ENCODE assay signal across 8 mouse cellular contexts in the genomic region with DNA sequence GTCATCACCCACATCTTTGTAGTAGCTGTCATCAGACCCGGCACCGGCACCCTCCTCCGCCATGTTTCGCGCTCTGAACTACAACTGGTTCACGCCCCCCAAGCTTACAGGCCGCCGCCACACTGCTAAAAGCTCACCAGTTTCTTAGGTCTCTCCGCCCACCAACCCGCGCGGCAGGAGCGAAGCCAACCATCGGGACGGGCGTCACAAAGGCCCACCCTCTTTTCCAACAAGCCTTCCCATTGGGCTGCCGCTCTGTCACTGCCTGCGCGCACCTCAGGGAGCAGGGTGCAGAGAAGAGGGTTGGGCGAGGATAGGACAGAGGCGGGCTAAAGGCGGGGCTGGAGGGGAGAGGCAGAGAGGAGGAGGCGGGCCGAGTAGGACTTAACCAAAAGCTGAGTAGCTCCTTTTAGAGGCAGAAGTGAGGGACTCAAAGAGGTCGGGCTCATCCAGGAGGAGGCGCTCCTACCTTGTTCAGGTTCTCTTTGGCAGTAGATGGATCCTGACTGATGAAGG. TPM values are rescaled to one million over a fixed set of nuclear protein-coding genes. Genes with fewer than 3 reads are reported as not detected.
DNase-seq lines count a peak whose midpoint lies in the region; ATAC-seq and TF ChIP-seq lines count a peak whose summit lies in the region.

Gene Haus7 (minus strand): TSS at position 168 of the 516 bp plus-strand sequence.

- peak; percentile 62 for TF ChIP-seq POLR2A in testis, adult 2 months (IDR thresholded peaks at IDR 0.05; ENCODE audit: control insufficient read depth, low read depth, low read length)

- 0 out of 2 replicates have a peak within 1 kb of the TSS, but pooled peaks have one; percentile 42 for H3K27ac ChIP-seq in forebrain, embryonic 12.5 days
- no peak within 1 kb of the TSS for H3K27ac ChIP-seq in heart, postnatal 0 days (ENCODE audit: low read depth)
- H3K27ac ChIP-seq in liver, embryonic 16.5 days (ENCODE audit: low read length), result no peak within 1 kb of the TSS
- H3K27ac ChIP-seq in neural tube, embryonic 13.5 days (replicated peaks), result 0 out of 2 replicates have a peak within 1 kb of the TSS, but pooled peaks have one; percentile 42
- peak within 1 kb of the TSS; percentile 81 for H3K27ac ChIP-seq in testis, adult 2 months (ENCODE audit: control insufficient read depth, insufficient read depth, low read depth, low read length)

- TF ChIP-seq EP300 in heart, postnatal 0 days (IDR thresholded peaks at IDR 0.05; ENCODE audit: low read depth), result no peak

- H3K9ac ChIP-seq in forebrain, embryonic 12.5 days, result peak within 1 kb of the TSS; percentile 58
- peak within 1 kb of the TSS; percentile 56; the same call in 1 of the 2 replicates for H3K9ac ChIP-seq in heart, postnatal 0 days (replicated peaks; ENCODE audit: low read depth, low read length)
- H3K9ac ChIP-seq in liver, embryonic 16.5 days (ENCODE audit: low read depth, low read length), result peak within 1 kb of the TSS; percentile 64
- peak within 1 kb of the TSS; percentile 68 for H3K9ac ChIP-seq in neural tube, embryonic 13.5 days

- peak within 1 kb of the TSS; percentile 80 for H3K4me3 ChIP-seq in E14TG2a.4 (replicated peaks; ENCODE audit: low read length)
- peak within 1 kb of the TSS; percentile 52 for H3K4me3 ChIP-seq in forebrain, embryonic 12.5 days (replicated peaks)
- peak within 1 kb of the TSS; percentile 62 for H3K4me3 ChIP-seq in heart, postnatal 0 days (ENCODE audit: low read depth, low read length)
- peak within 1 kb of the TSS; percentile 70 for H3K4me3 ChIP-seq in liver, embryonic 16.5 days (ENCODE audit: low read depth, low read length)
- H3K4me3 ChIP-seq in neural tube, embryonic 13.5 days, result peak within 1 kb of the TSS; percentile 55
- H3K4me3 ChIP-seq in testis, adult 2 months (ENCODE audit: control insufficient read depth, low read depth, low read length), result peak within 1 kb of the TSS; percentile 87

- DNase-seq in c-Kit-positive CD71-positive TER-119-positive erythroid progenitor cells, embryonic 14.5 days (ENCODE audit: low spot score), result peak; percentile 87
- peak; percentile 95 for DNase-seq in heart, postnatal 0 days (ENCODE audit: low spot score)
- peak; percentile 89 to 94 for DNase-seq in kidney, postnatal 4 days

- H3K36me3 ChIP-seq in E14TG2a.4 (ENCODE audit: insufficient read depth, low read length), result peaks cover 10% of the 10 kb centered on the region; the same call in 1 of the 2 replicates
- H3K36me3 ChIP-seq in forebrain, embryonic 12.5 days (replicated peaks), result 0 out of 2 replicates have a peak, but pooled peaks cover under 1% of the 10 kb centered on the region
- no peaks in the 10 kb centered on the region for H3K36me3 ChIP-seq in heart, postnatal 0 days (replicated peaks; ENCODE audit: control insufficient read depth, insufficient read depth, low read length)
- H3K36me3 ChIP-seq in liver, embryonic 16.5 days (ENCODE audit: control insufficient read depth, insufficient read depth), result no peaks in the 10 kb centered on the region
- H3K36me3 ChIP-seq in neural tube, embryonic 13.5 days, result no peaks in the 10 kb centered on the region
- H3K36me3 ChIP-seq in testis, adult 2 months (ENCODE audit: control insufficient read depth, insufficient read depth, low read length), result no peaks in the 10 kb centered on the region

- ATAC-seq in forebrain, embryonic 12.5 days (ENCODE audit: low FRiP score), result peak; percentile 100
- ATAC-seq in heart, postnatal 0 days (ENCODE audit: insufficient read depth, low read depth), result peak; percentile 100
- peak; percentile 100 for ATAC-seq in liver, embryonic 16.5 days (ENCODE audit: low read depth)
- ATAC-seq in neural tube, embryonic 13.5 days (ENCODE audit: low read depth), result peak; percentile 100

- WGBS in forebrain, embryonic 12.5 days, result 19% methylated on average over 26 of the region's 26 CpGs
- WGBS in heart, postnatal 0 days, result 22% methylated on average over 26 of the region's 26 CpGs
- 20% methylated on average over 26 of the region's 26 CpGs for WGBS in liver, embryonic 16.5 days (ENCODE audit: insufficient replicate concordance)
- 21% methylated on average over 26 of the region's 26 CpGs for WGBS in neural tube, embryonic 13.5 days

- peaks cover under 1% of the 10 kb centered on the region; the same call in 1 of the 2 replicates for H3K9me3 ChIP-seq in E14TG2a.4 (ENCODE audit: low read length)
- no peaks in the 10 kb centered on the region for H3K9me3 ChIP-seq in forebrain, embryonic 12.5 days
- no peaks in the 10 kb centered on the region for H3K9me3 ChIP-seq in heart, postnatal 0 days (replicated peaks; ENCODE audit: control insufficient read depth, low read length)
- H3K9me3 ChIP-seq in liver, embryonic 16.5 days (replicated peaks; ENCODE audit: control insufficient read depth, low read length), result no peaks in the 10 kb centered on the region
- H3K9me3 ChIP-seq in neural tube, embryonic 13.5 days, result no peaks in the 10 kb centered on the region

- no peaks in the 10 kb centered on the region for H3K27me3 ChIP-seq in E14TG2a.4 (ENCODE audit: insufficient read depth, low read length)
- no peaks in the 10 kb centered on the region for H3K27me3 ChIP-seq in forebrain, embryonic 12.5 days
- no peaks in the 10 kb centered on the region for H3K27me3 ChIP-seq in heart, postnatal 0 days (ENCODE audit: control insufficient read depth, insufficient read depth, low read length)
- no peaks in the 10 kb centered on the region for H3K27me3 ChIP-seq in liver, embryonic 16.5 days (ENCODE audit: control insufficient read depth, insufficient read depth, low read depth, low read length)
- no peaks in the 10 kb centered on the region for H3K27me3 ChIP-seq in neural tube, embryonic 13.5 days
- no peaks in the 10 kb centered on the region for H3K27me3 ChIP-seq in testis, adult 2 months (ENCODE audit: control insufficient read depth, insufficient read depth, low read length)

- no peak for TF ChIP-seq CTCF in E14TG2a.4 (conservative IDR thresholded peaks at IDR 0.05; ENCODE audit: low read length)
- peak; percentile 53 for TF ChIP-seq CTCF in heart, postnatal 0 days (IDR thresholded peaks at IDR 0.05; ENCODE audit: low read depth)
- TF ChIP-seq CTCF in testis, adult 2 months (IDR thresholded peaks at IDR 0.05; ENCODE audit: control insufficient read depth, insufficient read depth, insufficient replicate concordance, low read depth, low read length), result no peak

- peak within 1 kb of the TSS; percentile 58 for H3K4me2 ChIP-seq in forebrain, embryonic 12.5 days
- H3K4me2 ChIP-seq in heart, postnatal 0 days (ENCODE audit: low read depth, low read length), result peak within 1 kb of the TSS; percentile 69
- peak within 1 kb of the TSS; percentile 64 for H3K4me2 ChIP-seq in liver, embryonic 16.5 days (ENCODE audit: low read depth, low read length)
- H3K4me2 ChIP-seq in neural tube, embryonic 13.5 days, result peak within 1 kb of the TSS; percentile 65

- H3K4me1 ChIP-seq in E14TG2a.4 (replicated peaks; ENCODE audit: low read depth, low read length), result peaks cover 12% of the 10 kb centered on the region
- peaks cover 10% of the 10 kb centered on the region for H3K4me1 ChIP-seq in forebrain, embryonic 12.5 days
- H3K4me1 ChIP-seq in heart, postnatal 0 days (ENCODE audit: control insufficient read depth, insufficient read depth), result 0 out of 2 replicates have a peak, but pooled peaks cover 4% of the 10 kb centered on the region
- H3K4me1 ChIP-seq in liver, embryonic 16.5 days (ENCODE audit: control insufficient read depth, low read depth, low read length), result no peaks in the 10 kb centered on the region
- H3K4me1 ChIP-seq in neural tube, embryonic 13.5 days (replicated peaks), result peaks cover 11% of the 10 kb centered on the region
- no peaks in the 10 kb centered on the region for H3K4me1 ChIP-seq in testis, adult 2 months (ENCODE audit: control insufficient read depth, insufficient read depth, low read length)

RNA-seq across cellular contexts. Expression of gene Haus7, which starts in this region (rescaled TPM):
- polyA plus RNA-seq in forebrain, embryonic 12.5 days (2016; fragmentation: Nextera tagmentation; extraction: Ambion mirVana), result 68.2 and 72.9 TPM in 2 replicates
- 15.6 and 23.2 TPM in 2 replicates for total RNA-seq in heart, postnatal 0 days (2014; rRNA removed; ENCODE audit: low replicate concordance)
- 33.3 and 34.7 TPM in 2 replicates for polyA plus RNA-seq in heart, postnatal 0 days (2015; fragmentation: Nextera tagmentation; extraction: Ambion mirVana)
- polyA plus RNA-seq in liver, embryonic 16.5 days (2015; fragmentation: Nextera tagmentation; extraction: Ambion mirVana), result 34.8 and 37.2 TPM in 2 replicates
- 59.9 and 64.1 TPM in 2 replicates for polyA plus RNA-seq in neural tube, embryonic 13.5 days (2015; fragmentation: Nextera tagmentation; extraction: Ambion mirVana)
- 26.9 and 34.0 TPM in 2 replicates for polyA plus RNA-seq in testis, adult 2 months (2012; rRNA removed)

Comparison
In these comparisons a context has a peak if more than half of its experiments do, and no peak if none do; other contexts are left out.
1. H3K27ac ChIP-seq: peak in forebrain, embryonic 12.5 days (single experiment), neural tube, embryonic 13.5 days (single experiment) and testis, adult 2 months (single experiment); none in heart, postnatal 0 days (single experiment) and liver, embryonic 16.5 days (single experiment).
2. Peak in every context shown above with its lines, with median percentiles within 50 percentile points of each other: H3K4me3 ChIP-seq, DNase-seq, ATAC-seq, H3K4me2 ChIP-seq and H3K9ac ChIP-seq.